Mouse (Mus musculus) heart, adult 2 months (tissue): Measurements from ENCODE around the gene Dnajb13.

Source experiments
- CTCF ChIP-seq: fragments of 200-600 bp; IDR thresholded peaks from 2 replicates; pipeline ENCODE4 v1.8.1; 2022; ENCODE audit warnings: antibody characterized with exemption, mild to moderate bottlenecking, moderate library complexity
- EP300 ChIP-seq: fragments of 200-500 bp; IDR thresholded peaks from 2 replicates; pipeline ENCODE4 v1.6.1; 2011; ENCODE audit warnings: low read depth, low read length, control low read depth; ENCODE audit not compliant: insufficient read depth
- POLR2A ChIP-seq: fragments of 200-500 bp; IDR thresholded peaks from 2 replicates; pipeline ENCODE4 v1.6.1; 2011; ENCODE audit warnings: mild to moderate bottlenecking, low read depth, low read length, control low read depth; ENCODE audit not compliant: insufficient read depth

DNA sequence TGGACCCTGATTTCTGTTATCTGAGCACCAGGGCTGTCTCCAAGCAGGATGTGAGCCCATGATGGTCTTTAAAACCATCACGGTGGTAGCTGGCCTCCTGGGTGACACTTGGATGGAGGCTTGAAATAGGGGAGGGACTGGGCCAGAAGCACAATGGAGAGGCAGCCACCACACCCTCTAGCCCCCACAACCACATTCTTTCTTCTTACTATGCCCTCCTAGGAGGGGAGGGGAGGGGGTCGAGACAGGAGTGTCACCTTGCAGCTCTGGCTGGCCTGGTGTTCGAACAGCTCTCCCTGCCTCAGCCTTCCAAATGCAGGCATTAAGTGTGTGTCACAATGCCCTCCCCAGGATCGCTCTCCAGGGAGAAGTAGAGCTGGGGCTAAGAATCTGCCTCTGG is 17.4 kb downstream of the Dnajb13 start:
- TF ChIP-seq CTCF, result no peak
- no peak for TF ChIP-seq EP300
- TF ChIP-seq POLR2A, result no peak
